Mouse (Mus musculus) thymus, adult 18-20 months (tissue): ENCODE data around the gene Avl9.

Experiments
- DNase-seq, 2 experiments: peaks; one replicate each; pipeline ENCODE4 v3.0.0; 2022; ENCODE audit warnings: mixed read lengths in 2 of 2

Avl9 gene

GRCm38 (mm10) chr6:56796232-56796631 is 81.5 kb downstream of the Avl9 start:
- DNase-seq = no peak

GRCm38 (mm10) chr6:56796668-56797141 is 82.0 kb downstream of the Avl9 start:
- DNase-seq = peak; percentile 10 to 18

GRCm38 (mm10) chr6:56797311-56798151 is 82.8 kb downstream of the Avl9 start, which contains the start of gene Kbtbd2:
TSS of gene Kbtbd2 (minus strand) at chr6:56797813.
- peak; percentile 88 to 92 for DNase-seq

GRCm38 (mm10) chr6:56798152-56798465 is 83.4 kb downstream of the Avl9 start:
- DNase-seq = no peak

GRCm38 (mm10) chr6:56805026-56805425 is 90.3 kb downstream of the Avl9 start:
- DNase-seq = no peak

- no peak for DNase-seq
Measured at GRCm38 (mm10) chr6:56806195-56806594, 91.5 kb downstream of the Avl9 start.

GRCm38 (mm10) chr6:56808656-56809055 is 94.0 kb downstream of the Avl9 start:
- peak in 1 of 2 experiments; percentile 7 for DNase-seq
